Mouse (Mus musculus): ENCODE data around the gene Rp9. TPM values are rescaled to one million over a fixed set of nuclear protein-coding genes. Genes with fewer than 3 reads are reported as not detected.

Gene Rp9
- 97.3 and 120 TPM in 2 replicates for polyA plus RNA-seq (2012)

DNA sequence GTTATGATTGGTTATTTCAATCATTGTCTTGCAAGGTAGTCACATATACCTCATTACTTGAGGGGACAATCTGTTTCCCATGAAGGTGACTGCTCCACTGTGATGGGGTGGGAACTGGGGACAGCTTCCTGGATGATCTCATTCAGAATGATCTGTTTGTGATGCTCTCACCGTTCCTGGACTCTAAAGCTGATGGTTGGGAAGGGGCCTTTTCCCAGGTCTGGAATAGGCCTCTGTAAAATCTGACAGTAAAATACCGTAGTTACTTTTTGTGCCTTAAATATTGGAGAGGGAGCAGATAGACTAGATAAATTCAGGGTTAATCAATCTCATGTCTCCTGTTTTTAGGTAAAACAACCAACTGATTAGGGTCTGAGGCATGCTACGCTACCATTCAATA is at the start of gene Rp9:
TSS of gene Rp9 (minus strand) at position 101 of the 400 bp plus-strand sequence.

DNA sequence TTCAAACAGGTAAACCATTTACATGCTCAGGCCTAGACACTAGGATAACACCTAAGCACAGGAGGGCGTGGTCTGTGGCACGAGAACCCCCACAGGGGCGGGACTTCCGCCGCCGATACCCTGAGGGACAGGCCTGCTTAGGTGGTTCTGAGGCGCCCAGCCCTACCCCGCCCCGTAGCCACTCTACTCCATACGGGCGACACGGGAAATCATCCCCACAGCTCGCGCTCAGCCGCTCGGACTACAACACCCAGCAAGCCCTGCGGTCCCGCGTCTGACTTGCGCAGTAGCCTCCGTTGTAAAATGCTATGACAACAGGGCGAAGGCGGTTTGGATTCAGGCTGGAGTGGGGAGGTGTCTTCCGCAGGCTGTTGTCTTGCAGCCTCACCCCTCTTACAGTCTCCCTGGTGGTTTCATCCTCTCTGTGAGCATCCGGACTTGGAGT is 5.9 kb upstream of the Rp9 start, which contains the start of gene Bbs9:
TSS of gene Bbs9 (plus strand) at position 292 of the 445 bp plus-strand sequence.

DNA sequence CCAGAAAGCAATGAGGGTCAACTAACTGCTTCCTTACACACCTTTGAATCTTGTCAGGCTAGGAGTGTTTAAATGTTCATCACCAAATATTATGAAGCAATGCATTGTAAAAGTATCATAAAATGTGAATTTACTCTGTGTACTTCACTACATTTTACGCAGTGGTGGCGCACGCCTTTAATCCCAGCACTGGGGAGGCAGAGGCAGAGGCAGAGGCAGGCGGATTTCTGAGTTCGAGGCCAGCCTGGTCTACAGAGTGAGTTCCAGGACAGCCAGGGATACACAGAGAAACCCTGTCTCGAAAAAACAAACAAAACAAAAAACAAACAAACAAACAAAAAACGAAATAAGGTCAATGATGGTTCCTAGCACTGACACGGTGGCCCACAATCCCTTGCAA is 15.6 kb downstream of the Rp9 start, which contains the start of gene Gm17545:
TSS of gene Gm17545 (plus strand) at position 301 of the 400 bp plus-strand sequence.

DNA sequence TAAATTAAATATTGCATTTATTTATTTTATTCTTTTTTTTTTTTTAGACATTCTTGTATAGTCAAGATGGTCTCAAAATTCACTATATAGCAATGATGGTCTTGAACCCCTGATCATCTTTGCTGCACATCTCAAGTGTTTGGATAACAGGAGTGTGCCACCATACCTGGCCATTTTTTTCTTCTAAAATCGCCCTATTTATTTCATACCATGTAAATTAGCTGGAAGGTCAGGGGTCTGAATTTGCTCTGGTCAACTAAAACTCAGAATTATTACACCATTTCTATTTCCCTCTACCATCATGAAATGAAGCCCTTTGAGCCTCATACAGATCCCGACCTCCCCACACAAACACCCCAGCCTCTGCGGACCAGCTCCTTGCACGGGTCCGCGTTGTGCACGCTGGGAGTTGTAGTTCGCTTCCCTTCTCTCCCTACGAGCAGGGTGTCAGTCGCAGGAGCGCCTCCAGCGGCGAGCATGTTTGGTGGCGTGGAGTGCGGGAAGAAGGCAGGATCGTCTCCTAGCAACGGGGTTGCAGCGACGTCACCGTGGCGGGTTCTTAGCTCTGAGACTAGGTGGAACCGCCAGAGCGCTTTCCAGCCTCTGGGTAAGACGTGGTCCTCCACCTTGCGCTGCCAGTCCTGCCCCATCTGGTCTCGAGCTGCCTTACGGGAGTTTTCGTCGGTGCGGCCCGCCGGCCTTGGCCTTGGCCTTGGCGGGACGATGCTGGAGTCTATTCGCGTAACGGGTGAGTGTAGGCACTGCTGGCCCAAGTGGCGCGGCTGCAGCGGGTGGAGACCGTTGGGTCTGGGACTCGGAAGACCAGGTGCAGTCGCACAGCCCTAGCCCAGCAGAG is 58.3 kb downstream of the Rp9 start, which contains the start of gene 9530077C05Rik:
TSS of gene 9530077C05Rik (plus strand) at position 512 of the 856 bp plus-strand sequence.

DNA sequence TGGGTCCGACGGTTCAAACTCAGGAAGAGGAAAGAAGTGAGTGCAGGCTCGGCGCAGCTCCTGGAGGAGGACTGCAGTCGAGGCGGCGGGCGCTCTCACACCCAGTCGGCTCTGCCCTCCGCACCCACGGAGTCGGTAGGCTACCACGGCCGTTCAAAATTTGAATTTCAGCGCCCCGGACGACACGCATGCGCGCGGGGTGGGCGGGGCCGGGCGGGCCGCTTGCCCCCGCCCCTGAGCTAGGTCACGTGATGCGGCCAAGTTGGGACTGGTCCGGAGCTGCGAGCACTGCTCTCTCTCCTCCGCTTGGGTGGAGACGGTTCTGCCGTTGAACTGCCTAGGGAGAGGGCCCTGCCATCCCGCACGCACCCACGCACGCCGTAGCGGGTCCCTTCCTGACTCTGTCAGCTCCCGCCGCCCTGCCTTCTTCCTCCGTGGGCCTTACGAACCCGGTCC is 80.5 kb downstream of the Rp9 start, which contains the start of gene Anln:
TSS of gene Anln (minus strand) at position 168 of the 456 bp plus-strand sequence.

Other genes with a start within 250 kb of the Rp9 start
- 3.2 and 4.1 TPM in 2 replicates for gene Zfp809, start 244.0 kb downstream of the Rp9 start, polyA plus RNA-seq (2012)
- gene Zfp599, start 209.8 kb downstream of the Rp9 start, polyA plus RNA-seq (2012), result 0.05 and 0.14 TPM in 2 replicates
- 1.4 and 2.7 TPM in 2 replicates for gene Zfp810, start 162.1 kb downstream of the Rp9 start, polyA plus RNA-seq (2012)
- gene Anln, start 80.6 kb downstream of the Rp9 start, polyA plus RNA-seq (2012), result 3.3 and 4.0 TPM in 2 replicates
- 0.70 and 1.1 TPM in 2 replicates for gene 9530077C05Rik, start 58.2 kb downstream of the Rp9 start, polyA plus RNA-seq (2012)
- not detected in 2 replicates for gene Gm17545, start 15.5 kb downstream of the Rp9 start, polyA plus RNA-seq (2012)
- gene Bbs9, start 6.0 kb upstream of the Rp9 start, polyA plus RNA-seq (2012), result 1.5 and 2.2 TPM in 2 replicates